Mouse (Mus musculus): ENCODE measurements around the gene Pcdh15. TPM values are rescaled to one million over a fixed set of nuclear protein-coding genes. Genes with fewer than 3 reads are reported as not detected.

Gene Pcdh15
- total and polyA plus RNA-seq, 3 experiments: not detected

DNA sequence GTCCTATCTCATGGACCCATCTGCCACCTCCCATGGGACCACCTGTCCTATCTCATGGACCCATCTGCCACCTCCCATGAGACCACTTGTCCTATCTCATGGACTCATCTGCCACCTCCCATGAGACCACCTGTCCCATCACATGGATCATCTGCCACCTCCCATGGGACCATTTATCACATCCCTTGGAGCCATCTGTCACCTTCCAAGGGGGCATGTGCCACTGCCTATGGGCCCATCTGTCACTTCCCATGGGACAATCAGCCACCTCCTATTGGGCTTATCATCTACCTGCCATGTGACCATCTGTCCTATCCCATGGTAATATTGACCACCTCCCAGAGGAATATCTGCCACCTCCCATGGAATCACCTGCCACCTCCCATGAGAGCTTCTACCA is 832.0 kb downstream of the Pcdh15 start:
- H3K27me3 ChIP-seq (ENCODE audit: control insufficient read depth in 1 of 2, insufficient read depth in 2 of 2, low read length in 2 of 2): no peaks in the 10 kb centered on the region
- no peak for TF ChIP-seq RAD21 (IDR thresholded peaks at IDR 0.05; ENCODE audit: low read depth, low read length)
- TF ChIP-seq TAL1 (IDR thresholded peaks at IDR 0.05; ENCODE audit: low read length): no peak
- no peak for TF ChIP-seq MAFK (IDR thresholded peaks at IDR 0.05; ENCODE audit: borderline replicate concordance, low read depth, low read length)
- no peak for TF ChIP-seq MEF2A (IDR thresholded peaks at IDR 0.05; ENCODE audit: extremely low read depth, insufficient replicate concordance, low read depth, low read length, poor library complexity, severe bottlenecking)
- TF ChIP-seq CTCF (IDR thresholded peaks at IDR 0.05 in 2 of 3, conservative IDR thresholded peaks at IDR 0.05 in 1 of 3; ENCODE audit: control insufficient read depth in 1 of 3, insufficient read depth in 1 of 3, low read depth in 2 of 3, low read length in 3 of 3, poor library complexity in 1 of 3, severe bottlenecking in 1 of 3): no peak
- no peak for TF ChIP-seq MYB (IDR thresholded peaks at IDR 0.05; ENCODE audit: low read depth, low read length)
- no peak for TF ChIP-seq UBTF (IDR thresholded peaks at IDR 0.05; ENCODE audit: borderline replicate concordance, insufficient read depth, low read depth, low read length)
- TF ChIP-seq GABPA (IDR thresholded peaks at IDR 0.05; ENCODE audit: low read depth, low read length): no peak
- no peak for DNase-seq (ENCODE audit: low read depth, low spot score)

DNA sequence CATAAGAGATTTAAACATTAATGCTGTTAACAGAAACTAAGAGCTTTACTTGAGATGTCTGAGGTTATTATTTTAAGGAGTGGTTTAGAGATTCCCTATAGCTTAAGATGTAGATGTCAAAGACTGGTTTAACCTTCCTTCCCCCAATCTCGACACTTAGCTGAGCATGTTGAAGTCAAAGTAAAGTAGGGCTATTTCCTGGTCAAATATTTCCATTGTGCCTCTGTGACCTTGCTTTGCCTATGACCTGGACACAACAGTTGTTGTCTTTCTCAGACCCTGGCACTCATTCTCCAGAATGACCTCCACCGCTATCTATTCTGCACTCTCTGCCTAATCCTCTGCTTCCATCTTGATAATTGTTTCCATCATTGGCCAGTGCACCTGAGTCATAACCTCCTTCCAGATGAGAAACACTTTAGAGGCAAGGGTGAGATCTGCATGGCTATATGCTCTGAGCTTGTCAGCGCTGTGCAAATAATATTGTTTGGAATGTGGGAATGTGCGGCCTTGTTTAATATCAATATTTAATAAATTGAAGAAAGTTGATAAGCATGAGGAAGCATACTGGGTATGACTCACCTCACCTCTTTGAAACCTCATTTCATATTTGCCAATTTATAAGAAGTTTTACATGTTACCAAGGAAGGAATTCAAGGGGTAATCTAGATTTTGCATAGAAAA is 833.0 kb downstream of the Pcdh15 start:
- no peak for DNase-seq (ENCODE audit: low read depth, low spot score)
- H3K79me2 ChIP-seq (ENCODE audit: control insufficient read depth, insufficient read depth, low read length, poor library complexity): no peaks in the 10 kb centered on the region
- TF ChIP-seq MAZ (IDR thresholded peaks at IDR 0.05; ENCODE audit: low read depth, low read length): no peak
- no peak for TF ChIP-seq MAFK (IDR thresholded peaks at IDR 0.05; ENCODE audit: borderline replicate concordance, low read depth, low read length)
- TF ChIP-seq CHD1 (IDR thresholded peaks at IDR 0.05; ENCODE audit: low read depth, low read length): no peak
- no peak for TF ChIP-seq POLR2A (IDR thresholded peaks at IDR 0.05; ENCODE audit: control insufficient read depth in 1 of 2, insufficient read depth in 1 of 2, low read depth in 1 of 2, low read length in 2 of 2, poor library complexity in 1 of 2)
- no peak for TF ChIP-seq CTCF (IDR thresholded peaks at IDR 0.05 in 2 of 3, conservative IDR thresholded peaks at IDR 0.05 in 1 of 3; ENCODE audit: control insufficient read depth in 1 of 3, insufficient read depth in 1 of 3, low read depth in 2 of 3, low read length in 3 of 3, poor library complexity in 1 of 3, severe bottlenecking in 1 of 3)
- no peak for TF ChIP-seq POLR2AphosphoS5 (IDR thresholded peaks at IDR 0.05; ENCODE audit: borderline replicate concordance, low read depth, low read length)
- TF ChIP-seq TAL1 (IDR thresholded peaks at IDR 0.05; ENCODE audit: low read length): no peak
- no peak for TF ChIP-seq SMC3 (IDR thresholded peaks at IDR 0.05; ENCODE audit: low read depth, low read length)
- TF ChIP-seq ZMIZ1 (IDR thresholded peaks at IDR 0.05; ENCODE audit: low read depth, low read length): no peak
- TF ChIP-seq TCF12 (IDR thresholded peaks at IDR 0.05; ENCODE audit: low read depth, low read length): no peak
- TF ChIP-seq MEF2A (IDR thresholded peaks at IDR 0.05; ENCODE audit: extremely low read depth, insufficient replicate concordance, low read depth, low read length, poor library complexity, severe bottlenecking): no peak
- no peak overlapping the region for H3K9ac ChIP-seq (ENCODE audit: control insufficient read depth, low read depth, low read length, poor library complexity, severe bottlenecking)
- H3K36me3 ChIP-seq (ENCODE audit: control insufficient read depth in 1 of 2, insufficient read depth in 2 of 2, low read length in 2 of 2): no peaks in the 10 kb centered on the region
- no peak overlapping the region for H3K4me3 ChIP-seq (ENCODE audit: control insufficient read depth in 1 of 2, insufficient read depth in 1 of 2, low read depth in 2 of 2, low read length in 2 of 2)
- no peaks in the 10 kb centered on the region for H3K4me1 ChIP-seq (ENCODE audit: control insufficient read depth in 1 of 2, insufficient read depth in 2 of 2, low read length in 2 of 2)
- H3K9me3 ChIP-seq (replicated peaks; ENCODE audit: insufficient read depth, low read length): no peaks in the 10 kb centered on the region
- H3K27ac ChIP-seq (ENCODE audit: control insufficient read depth, low read depth, low read length): no peak overlapping the region
- no peaks in the 10 kb centered on the region for H3K27me3 ChIP-seq (ENCODE audit: control insufficient read depth in 1 of 2, insufficient read depth in 2 of 2, low read length in 2 of 2)

More for the DNA sequence above, 832.0 kb downstream of the Pcdh15 start:
- Histone ChIP-seq H3K9me3 (replicated peaks; ENCODE audit: insufficient read depth, low read length) (no peaks in the 10 kb centered on the region), H3K27ac (ENCODE audit: control insufficient read depth, low read depth, low read length) (no peak overlapping the region), H3K36me3 (ENCODE audit: control insufficient read depth in 1 of 2, insufficient read depth in 2 of 2, low read length in 2 of 2) (no peaks in the 10 kb centered on the region), H3K4me3 (ENCODE audit: control insufficient read depth in 1 of 2, insufficient read depth in 1 of 2, low read depth in 2 of 2, low read length in 2 of 2) (no peak overlapping the region), H3K9ac (ENCODE audit: control insufficient read depth, low read depth, low read length, poor library complexity, severe bottlenecking) (no peak overlapping the region), H3K79me2 (ENCODE audit: control insufficient read depth, insufficient read depth, low read length, poor library complexity) (no peaks in the 10 kb centered on the region), H3K4me1 (ENCODE audit: control insufficient read depth in 1 of 2, insufficient read depth in 2 of 2, low read length in 2 of 2) (no peaks in the 10 kb centered on the region)

All from MEL (cell line).